Mouse (Mus musculus) gastrocnemius, postnatal 4 days (tissue): ENCODE measurements around the gene Prkci. TPM values are rescaled to one million over a fixed set of nuclear protein-coding genes. Genes with fewer than 3 reads are reported as not detected.

Source experiments
- DNase-seq, 2 experiments: peaks; one replicate each; pipeline ENCODE4 v3.0.0; 2021 to 2022; ENCODE audit warnings: low spot score in 2 of 2, mixed read lengths in 2 of 2
- total RNA-seq, 2 experiments: library from RNA; stranded (reverse); gene quantifications; 2 replicates each; pipeline ENCODE4 v1.2.3; 2021

Prkci gene
- total RNA-seq, 2 experiments from 2014 or later, result 31.9 to 34.7 TPM

DNA sequence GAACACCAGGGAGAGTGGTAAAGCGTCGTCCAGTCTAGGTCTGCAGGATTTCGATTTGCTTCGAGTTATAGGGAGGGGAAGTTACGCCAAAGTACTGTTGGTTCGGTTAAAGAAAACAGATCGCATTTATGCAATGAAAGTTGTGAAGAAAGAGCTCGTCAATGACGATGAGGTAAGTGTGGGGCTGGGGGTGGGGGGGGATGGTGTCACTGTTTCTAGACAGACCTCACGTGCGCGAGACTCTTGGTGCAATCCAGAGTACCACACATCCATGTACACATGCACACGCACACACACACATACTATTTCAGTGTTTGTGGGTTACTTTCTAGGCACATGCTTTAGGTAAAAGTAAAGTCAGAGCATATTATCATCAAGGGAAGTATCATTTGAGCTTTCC lies 42.3 kb downstream of the Prkci start:
- DNase-seq, result no peak

DNA sequence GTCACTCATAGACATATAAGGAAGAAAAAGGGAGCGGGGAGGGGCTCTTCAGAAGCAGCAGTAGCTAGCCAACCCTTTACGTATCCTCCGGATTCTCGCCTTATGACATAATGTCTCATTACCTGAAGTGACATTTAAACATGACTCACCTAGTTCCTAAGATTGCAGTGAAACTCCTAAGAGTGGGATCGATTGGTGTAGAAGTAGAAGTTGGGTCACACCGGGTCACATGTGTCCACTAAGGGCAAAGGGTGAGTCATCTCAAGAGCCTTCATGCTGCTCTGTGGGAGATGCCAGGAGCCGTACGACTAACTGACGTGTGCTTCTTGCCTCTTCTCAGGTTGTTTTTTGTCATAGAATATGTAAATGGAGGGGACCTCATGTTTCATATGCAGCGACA lies 43.1 kb downstream of the Prkci start:
- no peak for DNase-seq

DNA sequence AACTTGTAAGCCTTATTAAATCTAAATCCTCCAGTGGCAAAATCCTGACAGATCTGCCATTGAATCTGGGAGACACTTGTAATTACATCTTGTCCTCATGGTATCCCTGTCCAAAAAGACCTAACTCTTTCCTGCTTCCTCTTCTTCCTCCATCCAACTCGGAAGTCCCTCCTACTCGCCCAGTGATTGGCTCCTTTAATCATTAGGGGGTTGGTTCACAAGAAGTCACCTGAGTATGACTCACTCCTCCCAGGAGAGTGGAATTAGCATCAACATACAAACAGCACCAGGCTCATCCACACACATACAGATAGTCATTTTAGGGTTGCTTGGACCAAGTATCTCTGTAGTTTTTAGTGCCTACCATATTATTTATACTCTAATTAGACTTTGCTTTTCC lies 47.4 kb downstream of the Prkci start:
- DNase-seq, result no peak

DNA sequence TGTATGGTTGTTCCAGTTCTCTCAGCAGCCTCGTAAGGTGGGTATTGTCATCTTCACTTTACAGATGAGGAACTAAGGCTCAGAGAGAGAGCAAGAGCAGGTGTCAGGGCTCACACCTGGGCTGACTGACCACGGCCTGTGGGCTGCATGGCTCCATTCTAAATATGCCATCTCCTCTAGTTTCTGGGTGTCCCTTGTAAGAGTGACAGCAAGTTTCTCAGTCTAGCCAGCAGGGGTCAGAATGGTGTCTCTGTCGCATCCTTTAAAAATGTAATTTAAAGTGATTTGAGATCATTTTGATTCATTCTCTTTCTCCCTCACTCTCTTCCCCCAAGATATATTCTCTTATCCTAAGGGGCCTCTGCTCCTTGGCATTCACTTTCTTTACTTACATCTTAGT lies 51.7 kb downstream of the Prkci start:
- no peak for DNase-seq

- no peak for DNase-seq
These were observed 53.5 kb downstream of the Prkci start for GRCm38 (mm10) chr3:31049087-31049486.

DNA sequence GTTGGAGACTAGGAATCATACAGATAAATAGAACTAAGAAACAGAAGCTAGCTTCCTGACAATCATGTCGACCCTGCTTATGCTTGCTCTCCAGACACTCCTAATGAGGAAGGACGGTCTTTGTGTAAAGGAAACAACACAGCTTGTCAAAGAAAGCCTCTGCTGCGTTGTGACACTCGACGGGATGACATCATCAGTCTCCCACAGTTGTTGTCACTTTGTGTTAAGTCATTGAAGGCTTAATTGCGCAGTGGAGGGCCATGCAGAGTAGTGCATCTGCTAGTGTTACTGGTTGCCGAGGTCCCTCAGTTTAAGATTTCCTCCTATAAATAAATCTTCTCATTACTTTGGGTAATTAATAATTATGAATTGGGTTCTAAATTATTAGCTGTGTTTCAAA lies 54.8 kb downstream of the Prkci start:
- no peak for DNase-seq

GRCm38 (mm10) chr3:31051730-31052129 lies 56.2 kb downstream of the Prkci start:
- no peak for DNase-seq

DNA sequence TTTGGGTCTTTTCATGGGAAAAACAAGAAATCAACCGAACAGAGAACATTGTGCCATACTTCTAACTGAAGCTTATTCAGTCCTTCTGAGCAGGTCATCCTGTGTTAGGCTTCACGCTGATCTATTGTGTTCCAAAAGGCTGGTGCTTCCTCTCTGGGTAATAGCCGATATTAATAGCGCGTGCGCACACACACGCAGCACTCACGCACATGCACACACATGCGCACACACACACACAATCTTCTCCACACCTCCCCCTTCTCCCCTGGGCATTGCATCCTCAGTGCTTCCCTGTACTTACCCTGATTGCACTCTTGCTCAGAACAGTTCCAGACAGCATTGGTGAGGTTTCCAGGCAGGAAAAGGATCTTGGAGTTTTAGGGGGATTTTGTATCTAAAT lies 57.6 kb downstream of the Prkci start:
- DNase-seq, result no peak

DNA sequence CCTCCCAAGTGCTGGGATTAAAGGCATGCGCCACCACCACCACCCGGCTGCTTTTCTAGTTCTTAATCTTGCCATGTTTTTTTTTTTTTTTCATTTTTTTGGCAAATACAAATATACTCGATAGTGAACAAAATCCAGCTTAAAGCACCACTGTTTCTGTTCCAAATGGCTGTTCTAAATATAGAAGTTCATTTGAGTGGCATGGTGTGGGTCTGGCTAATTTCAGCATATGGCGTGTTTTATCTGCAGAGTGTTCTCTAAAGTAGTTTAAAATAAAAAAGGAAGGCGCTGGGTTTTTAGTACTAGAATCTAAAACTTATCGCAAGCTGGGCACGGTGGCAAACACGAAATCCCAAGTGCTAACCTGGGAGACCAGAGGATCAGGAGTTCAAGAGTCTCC lies 59.3 kb downstream of the Prkci start:
- no peak for DNase-seq

DNA sequence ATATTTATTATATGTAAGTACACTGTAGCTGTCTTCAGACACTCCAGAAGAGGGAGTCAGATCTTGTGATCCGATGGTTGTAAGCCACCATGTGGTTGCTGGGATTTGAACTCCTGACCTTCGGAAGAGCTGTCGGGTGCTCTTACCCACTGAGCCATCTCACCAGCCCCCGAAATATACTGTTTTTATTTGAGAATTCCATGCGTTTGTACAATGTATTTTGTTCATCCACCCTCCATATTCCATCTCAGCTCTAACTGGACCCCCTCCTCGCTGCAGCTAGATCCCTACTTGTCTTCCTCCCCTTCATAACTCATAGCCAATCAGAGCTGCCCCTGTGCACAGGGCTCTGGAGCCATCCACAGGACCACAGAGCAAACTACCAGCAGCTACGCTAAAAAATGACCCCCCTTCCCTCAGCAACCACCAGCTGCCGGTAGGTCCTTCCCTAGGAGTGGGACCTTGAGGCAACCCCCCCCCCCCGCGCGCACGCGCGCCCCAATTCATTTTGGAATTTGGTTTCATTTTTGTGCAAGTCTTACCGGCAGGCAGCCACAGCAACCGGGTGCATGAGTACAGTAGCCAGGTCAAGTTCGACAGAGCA lies 60.6 kb downstream of the Prkci start:
- peak in 1 of 2 experiments; percentile 33 for DNase-seq

GRCm38 (mm10) chr3:31056651-31057627 lies 61.4 kb downstream of the Prkci start:
- peak; percentile 45 to 70 for DNase-seq

GRCm38 (mm10) chr3:31060745-31061102 lies 65.2 kb downstream of the Prkci start:
- DNase-seq, result no peak

- DNase-seq, result no peak
These were observed 65.7 kb downstream of the Prkci start for GRCm38 (mm10) chr3:31061103-31061785.

GRCm38 (mm10) chr3:31061786-31062120 lies 66.2 kb downstream of the Prkci start:
- no peak for DNase-seq

DNA sequence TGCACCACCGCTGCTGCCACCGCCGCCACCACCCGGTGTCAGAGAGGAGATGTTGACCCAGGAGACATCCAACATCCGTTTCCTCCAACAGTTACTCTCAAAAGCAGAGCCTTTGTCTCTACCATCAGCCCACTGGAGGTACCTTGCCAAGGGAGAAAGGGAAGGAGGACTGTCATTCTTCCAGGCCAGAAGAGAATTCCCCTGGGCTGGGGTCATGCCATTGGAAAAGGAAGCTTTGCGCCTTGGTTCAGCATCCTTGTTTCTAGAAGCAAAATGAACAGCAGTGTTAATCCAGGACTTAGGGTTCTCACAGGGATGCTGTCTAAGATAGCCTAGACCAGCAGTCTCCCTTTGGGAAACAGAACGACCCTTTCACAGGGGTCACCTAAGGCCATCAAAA lies 66.8 kb downstream of the Prkci start:
- no peak for DNase-seq

DNA sequence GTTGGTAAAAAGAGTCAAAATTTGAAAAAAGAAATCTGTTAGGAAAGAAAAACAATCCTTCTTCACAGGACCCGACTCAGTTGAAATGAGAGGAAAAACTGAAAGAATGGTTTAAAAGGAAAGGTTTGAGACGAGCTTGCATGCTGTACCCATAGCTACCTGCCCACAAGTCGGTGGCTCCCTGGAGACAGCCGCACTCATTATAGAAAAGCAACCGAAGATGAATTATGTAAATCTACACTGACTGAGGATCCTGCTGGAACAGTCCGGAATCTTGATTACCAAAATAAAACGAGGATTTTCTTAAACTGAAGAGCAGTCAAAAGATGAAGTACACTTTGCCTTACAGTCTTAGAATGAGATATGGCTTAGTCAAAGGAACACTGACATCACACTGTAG lies 72.9 kb downstream of the Prkci start:
- DNase-seq, result no peak

DNA sequence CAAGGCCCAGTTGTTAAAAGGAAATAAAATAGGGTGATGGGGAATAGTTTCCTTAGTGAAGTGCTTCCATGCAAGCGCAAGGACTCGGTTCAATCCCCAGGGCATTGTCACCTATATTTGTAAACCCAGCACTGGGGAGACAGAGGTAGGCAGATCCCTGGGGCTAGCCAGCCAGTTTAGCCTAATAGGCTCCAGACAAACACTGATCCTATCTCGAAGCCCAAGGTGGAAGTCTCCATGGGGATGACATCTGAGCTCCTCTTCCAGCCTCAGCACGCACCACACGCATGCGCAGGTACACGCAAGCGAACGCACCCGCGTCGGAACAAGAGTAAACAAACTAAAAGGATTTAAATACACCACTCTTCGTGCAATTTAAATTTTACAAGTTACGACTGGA lies 76.3 kb downstream of the Prkci start:
- no peak for DNase-seq

- DNase-seq, result no peak
These were observed 80.3 kb downstream of the Prkci start for GRCm38 (mm10) chr3:31075808-31076207.

DNA sequence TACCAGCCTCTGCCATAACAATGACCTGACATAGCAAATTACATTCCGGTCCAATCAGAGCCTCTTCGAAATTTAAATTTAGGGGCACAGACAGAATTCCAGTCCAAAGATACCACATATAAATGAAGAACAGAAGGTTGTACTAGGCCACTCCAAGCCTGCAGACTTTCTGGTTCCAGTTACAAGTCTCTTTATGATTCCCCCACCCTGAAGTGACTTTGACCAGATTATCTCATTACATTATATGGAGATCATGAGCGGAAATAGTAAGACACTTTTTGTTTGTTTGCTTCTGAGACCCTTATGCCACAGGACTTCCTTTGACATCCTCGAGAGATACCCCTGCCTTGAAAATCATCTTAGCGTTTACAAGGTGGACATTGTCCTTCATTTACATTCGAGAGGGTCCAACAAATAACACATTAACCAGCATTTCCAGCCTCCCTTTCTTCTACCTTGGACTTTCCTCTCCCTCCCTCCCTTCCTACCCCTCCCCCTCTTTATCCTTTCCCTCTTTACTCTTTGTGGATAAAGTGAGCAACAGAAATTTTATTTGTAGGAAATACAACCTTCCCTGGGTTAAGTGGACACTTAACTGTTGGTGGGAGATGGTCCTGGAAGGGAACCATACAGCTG lies 81.6 kb downstream of the Prkci start:
- no peak for DNase-seq

DNA sequence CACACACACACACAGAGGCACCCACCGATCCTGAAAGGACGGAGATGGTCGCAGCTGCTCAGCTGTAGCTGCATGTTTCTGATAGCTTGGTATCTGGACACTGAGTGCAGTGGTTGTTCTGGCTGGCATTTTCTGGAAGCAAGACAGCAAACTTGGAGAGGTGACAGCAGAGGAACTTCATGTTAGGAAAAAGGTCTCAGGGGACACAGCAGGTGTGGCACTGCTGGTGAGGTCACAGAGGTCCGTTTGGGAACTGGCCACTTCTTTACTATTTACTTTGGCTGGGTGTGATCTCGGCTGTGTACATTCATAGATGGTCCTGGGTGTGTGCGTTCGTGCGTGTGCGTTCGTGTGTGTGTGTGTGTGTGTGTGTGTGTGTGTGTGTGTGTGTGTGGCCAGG lies 83.9 kb downstream of the Prkci start:
- no peak for DNase-seq

- peak in 1 of 2 experiments; percentile 9 for DNase-seq
These were observed 85.4 kb downstream of the Prkci start for GRCm38 (mm10) chr3:31080791-31081502.
